Mouse (Mus musculus) urinary bladder, postnatal 36 days (tissue): Measurements from ENCODE around the gene Hoxb8.

Experiments
- DNase-seq, 2 experiments: peaks; one replicate each; pipeline ENCODE4 v3.0.0; 2022; ENCODE audit warnings: low spot score in 2 of 2, mixed read lengths in 1 of 2

Hoxb8 gene

GRCm38 (mm10) chr11:96281855-96282570, at the start of gene Hoxb8:
Gene Hoxb8, plus strand, starts transcription at chr11:96281905.
- no peak for DNase-seq

DNA sequence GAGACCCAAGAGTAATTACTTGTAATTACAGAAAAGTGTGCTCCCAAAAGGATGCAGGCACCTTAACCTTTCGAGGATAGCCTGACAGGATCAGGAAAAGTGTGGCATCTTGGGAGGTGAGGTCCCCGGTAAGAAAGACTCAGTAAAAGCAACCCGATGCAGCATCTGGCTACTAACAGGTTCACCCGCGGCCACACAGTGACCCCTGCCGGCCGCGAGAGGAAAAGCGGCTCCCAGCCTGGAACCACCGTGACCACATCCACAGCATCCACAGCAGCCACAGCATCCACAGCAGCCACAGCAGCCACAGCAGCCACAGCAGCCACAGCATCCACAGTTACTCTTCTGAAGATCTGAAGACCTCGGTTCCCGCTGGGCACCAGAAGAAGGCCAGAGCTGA, 46.8 kb upstream of the Hoxb8 start:
- peak; percentile 26 to 44 for DNase-seq

DNA sequence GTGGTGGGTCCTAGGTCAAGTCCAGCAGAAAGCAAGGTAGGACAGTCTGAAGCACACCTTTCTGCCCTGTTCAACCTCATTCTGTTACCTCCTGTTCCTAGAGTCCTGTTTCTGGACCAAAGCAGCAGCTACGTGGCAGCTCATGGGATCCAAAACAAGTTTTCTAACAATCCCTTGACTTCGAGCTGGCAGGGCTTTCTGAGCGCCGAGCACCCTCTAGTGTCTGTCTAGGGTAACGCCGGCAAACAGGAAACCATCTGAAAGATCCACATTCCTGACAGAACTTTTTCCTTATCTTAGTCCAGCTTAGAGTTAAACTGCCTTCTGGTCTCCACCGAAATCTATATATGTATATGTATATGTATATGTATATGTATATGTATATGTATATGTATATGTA, 41.5 kb upstream of the Hoxb8 start:
- peak; percentile 36 to 41 for DNase-seq

DNA sequence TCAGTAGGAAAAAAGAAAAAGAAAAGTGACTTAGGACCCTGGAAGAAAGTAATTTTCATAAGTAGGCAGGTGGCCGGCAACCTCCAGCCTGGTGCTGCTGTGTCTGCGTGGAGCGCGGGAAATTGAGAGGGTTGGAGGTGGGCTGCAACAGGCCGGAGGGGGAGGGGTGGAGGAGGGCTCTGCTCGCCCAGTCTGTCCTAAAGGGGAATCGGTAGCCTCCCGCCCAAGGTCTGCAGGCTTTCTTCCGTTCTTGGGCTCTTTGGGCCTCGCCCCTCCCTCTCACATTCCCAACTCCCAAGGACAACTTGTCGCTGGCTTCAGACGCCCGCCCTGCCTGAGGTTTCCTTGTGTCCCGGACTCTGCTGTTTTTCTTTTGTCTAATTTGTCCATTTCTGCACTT, 30.8 kb upstream of the Hoxb8 start:
- DNase-seq = no peak

DNA sequence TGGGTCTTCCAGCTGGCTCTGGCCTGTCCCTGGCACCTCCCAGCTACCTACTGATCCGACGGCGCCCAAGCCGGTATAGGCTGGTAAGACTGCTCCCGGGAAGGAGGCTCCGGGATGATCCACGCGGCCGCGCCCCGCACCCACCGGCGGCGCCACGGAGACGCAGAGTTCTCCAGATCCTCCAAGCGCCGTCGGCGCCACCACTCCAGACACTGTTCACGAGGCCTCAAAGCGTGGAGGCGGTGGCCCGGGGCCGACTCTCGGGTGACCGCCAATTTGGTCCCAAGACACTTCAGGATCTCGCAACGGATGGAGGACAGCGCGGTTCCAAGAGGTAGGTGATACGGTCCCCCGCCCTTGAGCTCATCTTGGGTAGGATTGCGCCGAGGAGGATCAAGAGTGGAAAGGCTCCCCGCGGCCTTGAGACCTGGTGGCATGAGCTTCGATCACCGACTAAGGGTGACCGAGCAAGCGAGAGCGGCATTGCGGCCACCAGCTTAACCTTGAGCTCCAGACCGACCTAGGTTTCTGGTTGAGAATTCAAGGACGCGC, 30.1 kb upstream of the Hoxb8 start:
- no peak for DNase-seq

DNA sequence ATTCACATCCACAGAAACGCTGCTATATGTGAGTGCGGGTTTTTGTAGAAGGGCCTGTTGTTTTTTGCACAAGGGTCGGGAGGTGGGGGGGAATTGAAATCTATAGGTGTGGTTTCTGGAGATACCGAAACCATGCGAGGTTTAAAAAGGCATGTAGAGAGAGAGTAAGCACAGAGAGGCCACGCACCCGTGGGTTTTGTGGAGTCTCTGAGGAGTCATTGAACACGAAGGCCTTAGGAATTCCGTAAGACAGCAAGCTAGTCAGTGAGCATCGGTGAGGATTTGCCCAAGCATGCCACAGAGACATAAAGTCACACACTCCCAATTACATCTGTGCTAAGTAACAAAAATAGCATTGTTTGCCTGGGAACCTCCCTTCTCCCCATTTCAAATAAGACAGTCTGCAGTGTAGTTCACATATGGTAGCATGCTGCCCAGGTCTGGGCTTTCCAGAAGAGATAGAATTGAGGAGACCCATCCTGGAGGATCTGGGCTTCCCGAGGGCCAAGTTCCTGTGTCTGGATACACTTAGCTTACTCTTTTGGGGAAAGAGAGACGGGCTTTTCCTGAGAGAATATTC, 29.1 kb upstream of the Hoxb8 start:
- DNase-seq = no peak

GRCm38 (mm10) chr11:96254221-96254620, 27.5 kb upstream of the Hoxb8 start:
- DNase-seq = no peak

- no peak for DNase-seq
These were observed 26.4 kb upstream of the Hoxb8 start for GRCm38 (mm10) chr11:96255111-96255995.

- no peak for DNase-seq
These were observed 25.7 kb upstream of the Hoxb8 start for GRCm38 (mm10) chr11:96255996-96256445.

GRCm38 (mm10) chr11:96257141-96257540, 24.6 kb upstream of the Hoxb8 start:
- DNase-seq = no peak

DNA sequence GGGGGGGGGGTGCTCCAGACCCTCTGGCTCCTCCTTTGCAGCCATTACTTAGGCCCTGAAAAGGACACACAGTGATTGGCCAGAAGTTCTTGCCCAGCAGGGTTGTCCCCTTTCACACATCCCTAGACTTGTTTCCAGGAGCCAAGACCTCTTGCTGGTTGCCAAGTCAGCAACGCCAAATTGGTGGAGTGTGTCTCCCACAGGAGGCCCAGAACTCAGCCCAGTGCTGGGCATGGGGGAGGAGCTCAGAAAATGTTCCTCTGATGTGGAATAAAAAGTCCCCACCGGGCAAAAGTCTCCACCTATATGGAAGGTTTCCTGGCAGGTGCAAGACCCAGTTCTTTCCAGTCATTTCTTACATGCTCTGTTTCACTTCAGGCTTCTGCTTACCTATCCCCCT, 22.7 kb upstream of the Hoxb8 start:
- no peak for DNase-seq

DNA sequence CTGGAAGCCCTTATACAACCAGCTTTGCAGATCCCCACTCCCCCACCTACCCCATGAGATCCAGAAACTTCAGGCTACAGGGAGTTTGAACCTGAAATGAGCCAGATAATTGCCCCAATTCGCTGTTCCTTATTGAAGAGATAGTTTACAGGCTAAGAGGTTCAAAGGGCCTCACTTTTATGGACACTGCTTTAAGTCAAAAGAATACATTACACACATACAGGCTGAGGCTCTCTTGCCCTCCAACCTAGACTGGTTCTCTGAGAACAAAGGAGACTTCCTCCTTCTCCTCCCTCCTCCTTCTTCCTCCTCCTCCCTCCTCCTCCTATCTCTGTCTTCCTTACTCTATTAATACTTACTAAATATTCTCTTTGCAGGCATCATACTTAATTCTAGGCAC, 22.2 kb upstream of the Hoxb8 start:
- no peak for DNase-seq

GRCm38 (mm10) chr11:96260310-96260970, 21.3 kb upstream of the Hoxb8 start:
- no peak for DNase-seq

GRCm38 (mm10) chr11:96261323-96261890, 20.3 kb upstream of the Hoxb8 start:
- peak; percentile 53 to 80 for DNase-seq

DNA sequence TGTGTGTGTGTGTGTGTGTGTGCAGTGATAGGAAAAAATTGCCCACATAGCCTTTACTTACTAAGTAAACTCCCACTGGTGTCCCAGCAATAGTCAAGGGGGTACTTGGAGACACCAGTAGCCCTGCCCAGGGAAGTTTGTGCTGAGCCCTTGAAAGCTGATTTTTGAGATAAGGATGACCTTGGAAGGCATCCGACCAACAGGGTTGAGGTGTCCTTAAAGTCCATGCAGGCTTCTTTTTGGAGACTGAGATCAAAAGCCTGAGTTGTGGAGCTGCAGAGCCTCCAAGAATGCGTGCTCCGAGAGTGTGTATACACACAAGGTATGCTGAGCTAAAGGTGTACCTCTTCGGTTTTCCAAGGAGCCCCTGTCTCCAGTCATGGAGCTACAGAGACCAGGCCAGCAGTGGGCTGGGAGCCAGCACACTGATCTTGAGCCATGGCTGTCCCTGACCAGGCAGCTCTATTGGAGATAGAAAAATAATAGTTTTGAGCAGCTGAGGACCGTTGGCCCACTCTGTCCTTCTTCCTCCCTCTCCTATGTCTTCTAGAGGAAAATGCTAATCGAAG, 19.4 kb upstream of the Hoxb8 start:
- no peak for DNase-seq

- no peak for DNase-seq
These were observed 17.9 kb upstream of the Hoxb8 start for GRCm38 (mm10) chr11:96263636-96264389.

DNA sequence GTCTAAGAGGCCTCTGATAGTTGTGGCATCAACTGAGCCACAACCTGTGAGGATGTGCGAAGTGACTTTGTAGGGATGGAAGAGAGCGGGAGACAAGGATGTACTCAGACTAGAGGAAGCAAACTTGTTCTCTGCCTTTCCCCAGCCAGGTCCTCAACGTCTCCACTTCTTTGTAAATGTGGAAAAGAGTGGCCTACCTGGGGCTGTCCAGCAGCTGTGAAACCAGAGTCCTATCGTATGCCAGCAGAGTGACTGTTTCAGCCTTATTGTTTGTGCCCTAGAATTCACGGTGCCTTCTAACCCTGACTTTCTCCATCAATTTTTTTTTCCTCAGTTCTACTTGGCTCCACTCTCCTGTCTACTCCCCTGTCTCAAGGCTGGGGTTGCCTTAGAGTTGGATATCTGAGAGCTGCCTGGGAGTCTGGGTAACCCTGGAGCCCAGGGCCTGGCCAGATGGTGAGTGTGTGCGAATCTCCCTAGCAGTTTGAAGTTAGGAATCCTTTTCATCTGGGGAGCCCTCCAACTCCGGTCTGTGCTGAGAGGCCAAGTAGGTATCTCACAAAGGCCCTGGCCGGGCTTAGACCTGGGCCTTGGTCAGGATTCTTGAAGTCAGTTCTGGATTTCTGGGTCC, 17.2 kb upstream of the Hoxb8 start:
- no peak for DNase-seq

- DNase-seq = no peak
These were observed 15.8 kb upstream of the Hoxb8 start for GRCm38 (mm10) chr11:96265954-96266353.

DNA sequence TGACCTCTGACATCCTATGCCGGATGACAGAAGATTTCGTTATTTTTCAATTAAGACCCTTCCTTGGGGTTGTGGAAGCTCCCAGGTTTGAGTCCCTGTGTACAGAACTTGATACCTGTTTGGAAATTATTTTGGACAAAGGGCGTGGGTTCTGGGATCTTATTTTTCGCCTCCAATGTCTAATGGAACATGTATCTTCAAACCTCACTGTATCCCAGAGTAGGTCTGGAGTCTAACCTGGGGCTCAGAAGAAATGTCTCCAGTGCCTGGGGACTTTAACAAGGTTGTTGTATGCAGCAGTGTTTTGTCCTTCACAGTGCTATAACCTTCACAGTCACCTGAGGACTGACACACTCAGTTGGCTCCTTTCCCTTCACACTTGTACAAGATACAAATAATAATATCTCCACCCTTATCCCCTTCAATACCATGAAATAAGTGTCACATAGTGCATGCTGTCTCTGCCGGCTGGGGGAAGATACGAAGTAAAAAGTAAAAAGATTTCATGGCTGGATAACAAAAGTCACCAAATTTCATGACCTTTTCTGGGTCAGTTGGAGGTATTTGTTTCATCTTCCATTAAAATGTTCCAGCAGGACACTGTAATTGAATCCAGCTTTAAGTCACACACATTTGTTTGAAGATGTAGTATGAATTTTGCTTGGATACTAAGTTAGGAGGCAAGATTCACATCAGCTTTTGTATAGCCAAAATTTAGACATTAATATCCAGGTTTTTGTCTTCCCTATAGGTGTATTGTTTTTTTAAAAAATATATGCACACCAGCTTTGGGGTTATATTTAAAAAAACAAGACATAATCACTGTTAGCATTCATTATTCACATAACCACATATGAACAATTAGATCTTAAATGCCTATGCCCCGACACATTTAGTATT, 14.4 kb upstream of the Hoxb8 start:
- DNase-seq = no peak
